Mouse (Mus musculus) frontal cortex, adult 2 months (tissue): Measurements from ENCODE around the gene Parm1. TPM values are rescaled to one million over a fixed set of nuclear protein-coding genes. Genes with fewer than 3 reads are reported as not detected.
A peak's percentile ranks its signal among the peaks of the same experiment; 100 is the strongest.

Experiments used
- DNase-seq, 2 experiments: peaks; one replicate each; pipeline ENCODE4 v3.0.0; 2022; ENCODE audit warnings: low spot score in 1 of 2; ENCODE audit errors: extremely low spot score in 1 of 2
- polyA plus RNA-seq: library from polyadenylated mRNA; depleted of rRNA; stranded (reverse); fragments of >200 nt; gene quantifications from 2 replicates; pipeline ENCODE4 v1.2.3, GENCODE M21; 2012; rRNA removed

The Parm1 gene
- polyA plus RNA-seq, 1 experiment: 16.3 TPM

DNA sequence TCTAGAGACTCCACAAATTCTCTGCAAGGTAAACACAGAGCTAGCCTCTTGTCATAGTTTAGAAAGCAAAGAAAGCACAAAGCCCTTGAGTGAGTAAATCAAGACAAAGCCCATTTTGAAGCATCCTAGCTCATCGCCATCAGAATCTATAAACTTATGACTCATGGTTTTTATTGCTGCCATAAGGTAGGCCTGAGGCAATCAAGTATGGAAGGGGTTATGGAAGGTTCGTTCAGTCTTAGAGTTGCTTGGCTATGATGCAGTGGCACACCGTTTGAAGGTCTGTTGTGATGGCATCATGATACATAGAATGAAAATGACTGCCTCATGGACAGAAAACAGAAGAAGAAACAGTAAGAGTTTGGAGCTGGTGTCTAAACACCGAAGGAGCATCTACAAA is 133.9 kb downstream of the Parm1 start:
- no peak for DNase-seq

DNA sequence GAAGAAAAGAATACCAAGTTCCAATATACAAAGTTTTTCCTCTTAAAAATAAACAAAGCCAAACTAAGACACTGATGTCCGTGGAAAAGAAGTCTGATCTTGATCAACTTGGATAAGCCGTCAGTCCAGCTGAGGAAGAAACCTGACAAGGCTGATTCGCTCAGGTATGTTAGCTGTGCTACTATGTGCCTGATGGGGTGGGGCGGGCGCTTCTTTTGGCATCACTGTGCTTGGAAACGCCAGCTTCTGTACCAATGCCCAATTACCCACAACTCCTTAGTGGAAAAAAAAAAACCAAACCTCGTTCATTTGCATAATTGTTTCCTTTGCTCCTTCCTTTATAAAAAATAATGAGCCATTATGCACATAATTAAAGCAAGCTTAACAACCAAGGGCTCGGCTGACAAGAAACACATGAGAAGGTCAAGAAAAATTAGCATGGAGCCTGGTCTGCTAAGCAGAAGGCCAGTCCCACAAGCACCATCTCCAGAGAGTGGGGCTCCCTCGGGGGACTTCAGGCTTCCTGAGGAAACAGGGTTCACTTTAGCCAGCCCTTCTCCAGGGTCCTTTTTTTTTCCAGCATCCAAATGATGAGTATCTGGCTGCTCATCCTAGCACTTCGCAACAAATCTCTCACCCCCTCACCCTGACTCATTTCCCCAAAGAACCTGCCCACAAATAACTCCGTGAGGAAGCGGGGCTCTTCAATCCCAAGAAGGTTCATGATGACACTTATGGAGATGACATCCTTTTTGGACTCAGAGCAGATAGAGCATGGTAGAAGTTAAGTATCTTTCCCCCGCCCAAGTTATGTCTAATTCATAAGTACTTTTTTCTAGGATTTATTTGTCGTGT is 135.9 kb downstream of the Parm1 start:
- DNase-seq: peak in 1 of 2 experiments; percentile 52

DNA sequence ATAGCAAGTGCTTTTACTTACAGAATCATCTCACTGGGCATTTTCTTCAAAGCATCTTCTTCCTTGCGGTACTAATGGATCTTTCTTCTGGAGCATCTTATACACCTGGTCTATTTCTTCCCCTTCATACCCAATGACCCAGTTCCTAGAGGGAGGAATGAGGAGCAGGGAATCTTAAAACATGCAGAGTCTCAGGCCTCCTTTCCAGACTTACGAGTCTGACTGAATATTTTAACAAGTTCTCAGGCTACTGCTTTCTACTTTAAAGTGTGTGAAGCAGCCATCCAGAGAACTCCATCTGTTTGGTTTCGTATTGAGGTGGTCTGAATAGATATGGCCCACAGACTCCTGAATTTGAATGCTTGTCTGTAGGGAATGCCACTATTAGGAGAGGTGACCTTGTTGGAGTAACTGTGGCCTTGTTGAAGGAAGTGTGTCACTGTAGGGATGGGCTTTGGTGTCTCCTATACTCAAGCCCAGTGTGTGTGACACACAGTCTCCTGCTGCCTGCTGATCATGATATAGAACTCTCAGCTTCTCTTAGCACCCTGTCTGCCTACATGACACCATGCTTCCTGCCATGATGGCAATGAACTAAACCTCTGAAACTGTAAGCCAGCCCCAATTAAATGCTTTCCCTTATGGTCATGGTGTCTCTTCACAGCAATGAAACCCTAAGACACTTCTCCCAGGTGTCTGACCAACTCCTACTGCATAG is 137.1 kb downstream of the Parm1 start:
- peak in 1 of 2 experiments; percentile 15 for DNase-seq

DNA sequence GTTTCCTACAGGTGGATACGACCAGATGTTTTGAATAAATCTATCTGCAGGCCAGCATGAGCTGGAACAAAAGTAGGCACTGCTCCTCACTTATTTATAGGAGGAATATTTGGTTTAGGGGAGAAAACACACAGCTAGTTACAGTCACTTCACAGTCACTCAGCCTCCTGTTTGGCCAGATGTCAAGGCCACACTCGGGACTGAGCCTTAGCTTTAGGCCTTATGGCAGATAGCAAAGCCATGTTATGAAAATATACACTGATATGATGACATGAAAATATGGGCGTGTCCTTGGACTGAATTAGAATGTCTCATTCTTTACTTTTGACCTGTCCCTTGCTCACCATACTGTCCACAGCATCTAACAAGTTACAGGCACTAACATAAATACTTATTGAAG is 137.8 kb downstream of the Parm1 start:
- no peak for DNase-seq

DNA sequence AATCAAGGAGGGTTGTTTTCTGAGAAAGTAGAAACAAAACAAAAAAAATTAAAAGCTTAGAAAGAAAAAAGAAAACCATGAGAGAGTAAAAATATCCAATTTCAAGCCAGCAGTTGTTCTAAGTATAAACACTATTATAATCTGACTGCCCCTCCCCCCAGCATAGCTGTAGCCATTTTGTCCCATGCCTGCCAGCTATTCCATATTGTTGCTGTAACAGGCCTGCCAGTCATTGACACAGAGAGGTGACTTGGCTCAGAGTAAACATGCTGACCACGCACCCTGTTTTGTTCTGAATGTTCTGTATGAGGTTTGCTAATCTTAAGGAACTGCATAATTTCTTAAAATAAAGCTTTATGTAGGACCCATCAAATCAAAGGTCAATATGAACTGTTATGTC is 145.3 kb downstream of the Parm1 start:
- no peak for DNase-seq

DNA sequence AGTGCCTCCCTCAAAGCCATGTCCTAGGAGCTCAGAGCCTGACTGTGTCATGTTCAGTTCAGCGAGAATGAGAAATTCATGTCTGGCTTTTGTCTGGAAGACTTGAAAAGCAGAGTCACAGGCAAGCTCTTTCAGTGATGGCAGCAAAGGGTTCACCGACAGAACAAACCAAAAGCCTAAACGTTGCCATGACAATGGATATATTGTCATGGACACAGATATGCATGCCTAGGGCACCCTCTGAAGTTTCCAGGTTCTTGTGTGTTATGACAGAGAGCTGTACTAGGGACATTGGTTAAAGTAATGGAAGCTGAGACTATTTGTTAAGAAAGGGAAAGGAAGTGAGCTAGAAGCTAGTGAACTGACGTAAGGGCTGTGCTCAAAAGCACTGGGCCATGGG is 149.7 kb downstream of the Parm1 start:
- no peak for DNase-seq

DNA sequence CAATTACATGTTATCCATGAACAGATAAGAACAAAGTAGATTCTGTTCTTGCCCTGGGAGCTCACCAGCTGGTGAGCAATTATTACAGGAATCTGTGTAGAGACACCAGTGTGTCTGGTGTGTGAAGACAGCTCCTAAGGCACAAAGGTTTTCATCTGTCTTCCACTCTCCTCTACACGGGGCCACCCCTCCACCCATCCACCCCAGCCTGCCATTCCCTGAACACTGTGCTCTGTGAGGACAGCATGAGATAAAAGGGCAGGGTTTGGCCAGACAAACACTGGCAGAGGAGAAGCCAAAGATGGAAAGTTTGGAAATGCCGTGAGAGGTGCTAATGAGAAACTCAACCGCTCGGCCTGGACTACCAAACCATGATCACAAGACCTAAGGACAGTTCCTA is 151.8 kb downstream of the Parm1 start:
- DNase-seq: no peak

Other genes with a start within 250 kb of the Parm1 start
- 0.13 and 0.24 TPM in 2 replicates for gene Btc, start 114.6 kb upstream of the Parm1 start, polyA plus RNA-seq